Mouse (Mus musculus): Measurements from ENCODE around the gene Rab10. TPM values are rescaled to one million over a fixed set of nuclear protein-coding genes. Genes with fewer than 3 reads are reported as not detected.

Rab10 gene
- polyA plus RNA-seq (2015; fragmentation: Illumina TruSeq; extraction: RNeasy Lipid Tissue Mini Kit (QIAGEN cat#74804); ENCODE audit: insufficient read depth, low read depth, low replicate concordance), result 13.9 TPM

DNA sequence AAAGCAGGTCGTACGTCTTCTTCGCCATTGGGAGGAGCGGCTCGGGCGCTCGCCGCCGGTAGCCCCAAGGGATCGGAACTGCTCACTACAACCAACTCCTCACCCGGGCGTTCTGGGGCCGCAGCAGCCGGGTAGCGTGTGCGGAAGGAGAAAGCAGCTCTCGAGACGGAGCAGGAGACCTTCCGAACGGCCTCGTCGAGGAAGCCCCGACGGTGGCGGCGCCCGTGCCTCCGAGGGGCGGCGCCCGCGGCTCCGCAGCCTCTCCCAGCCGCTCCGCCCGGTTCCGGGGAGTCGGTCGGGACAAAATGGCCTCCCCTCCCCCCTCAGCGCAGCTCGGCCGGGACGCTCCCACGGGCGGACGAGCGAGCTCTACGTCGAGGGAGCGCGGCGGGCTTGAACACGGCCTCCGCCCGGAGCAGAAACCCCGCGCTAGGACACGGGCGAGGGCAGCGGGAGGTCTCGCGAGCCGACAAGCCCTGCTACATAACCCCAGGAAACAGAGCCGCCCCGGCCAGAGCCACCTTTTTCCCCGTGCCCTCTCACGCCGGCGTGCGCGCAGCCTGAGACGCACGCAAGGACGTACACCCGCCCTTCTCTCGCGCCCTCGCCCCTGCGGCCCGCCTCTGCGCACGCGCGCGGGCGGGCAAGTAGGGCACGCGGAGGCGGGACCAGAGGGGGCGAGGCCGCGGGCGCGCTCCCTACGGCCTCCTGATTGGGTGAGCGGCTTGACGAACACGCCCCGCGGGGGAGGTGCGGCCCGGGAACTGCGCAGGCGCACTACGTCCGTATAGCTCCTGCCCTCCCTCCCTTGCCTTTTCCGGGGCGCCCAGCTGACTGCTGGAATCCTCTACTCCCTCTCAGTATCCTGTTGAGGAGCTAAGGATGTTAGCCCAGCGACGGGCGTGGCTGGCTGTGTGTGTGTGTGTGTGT, at the start of gene Rab10:
TSS of gene Rab10 (minus strand) at position 579 of the 930 bp plus-strand sequence.

Other genes starting within 250 kb of the Rab10 start
- 3.3 TPM for gene Kif3c, start 55.2 kb upstream of the Rab10 start, polyA plus RNA-seq (2015; fragmentation: Illumina TruSeq; extraction: RNeasy Lipid Tissue Mini Kit (QIAGEN cat#74804); ENCODE audit: insufficient read depth, low read depth, low replicate concordance)
- 5.1 TPM for gene Asxl2, start 116.9 kb upstream of the Rab10 start, polyA plus RNA-seq (2015; fragmentation: Illumina TruSeq; extraction: RNeasy Lipid Tissue Mini Kit (QIAGEN cat#74804); ENCODE audit: insufficient read depth, low read depth, low replicate concordance)